Mouse (Mus musculus) midbrain, embryonic 12.5 days (tissue): ENCODE measurements at regions not wholly inside any gene's neighbourhood (a gene's known extent, or its start where the extent isn't known, plus 50 kb on each side); places are given as distances from the start of the nearest gene placed in this dataset.

Experiments
- ATAC-seq: fragments of 200-750 bp; cut with Nextera tagmentation; 2 replicates; pipeline ENCODE4 v1.8.0; 2017; ENCODE audit warnings: low read depth, moderate TSS enrichment, moderate library complexity; ENCODE audit not compliant: low FRiP score
- H3K27ac ChIP-seq: fragments of 300-500 bp; sonication (generic); replicated peaks from 2 replicates; pipeline ENCODE4 v1.5.1; 2016; ENCODE audit warnings: mild to moderate bottlenecking
- H3K27me3 ChIP-seq: fragments of 300-500 bp; sonication (generic); 2 replicates; pipeline ENCODE4 v1.6.1; 2016; ENCODE audit warnings: mild to moderate bottlenecking
- H3K36me3 ChIP-seq: fragments of 300-500 bp; sonication (generic); 2 replicates; pipeline ENCODE4 v1.6.1; 2016
- H3K4me1 ChIP-seq: fragments of 300-500 bp; sonication (generic); 2 replicates; pipeline ENCODE4 v1.6.1; 2016
- H3K4me2 ChIP-seq: fragments of 300-500 bp; sonication (generic); replicated peaks from 2 replicates; pipeline ENCODE4 v1.6.1; 2016; ENCODE audit warnings: mild to moderate bottlenecking, moderate library complexity
- H3K4me3 ChIP-seq: fragments of 300-500 bp; sonication (generic); 2 replicates; pipeline ENCODE4 v1.5.1; 2016; ENCODE audit warnings: mild to moderate bottlenecking
- H3K9ac ChIP-seq: fragments of 300-500 bp; sonication (generic); replicated peaks from 2 replicates; pipeline ENCODE4 v1.6.1; 2016; ENCODE audit warnings: mild to moderate bottlenecking, moderate library complexity
- H3K9me3 ChIP-seq: fragments of 300-500 bp; sonication (generic); 2 replicates; pipeline ENCODE4 v1.6.1; 2016; ENCODE audit warnings: mild to moderate bottlenecking
- WGBS: fragments of 180-500 bp; shearing (Covaris S2); methylation state at CpG from one replicate; pipeline ENCODE4 v1.1.7; 2016; 5-methylcytosine and 5-hydroxymethylcytosine counted together

DNA sequence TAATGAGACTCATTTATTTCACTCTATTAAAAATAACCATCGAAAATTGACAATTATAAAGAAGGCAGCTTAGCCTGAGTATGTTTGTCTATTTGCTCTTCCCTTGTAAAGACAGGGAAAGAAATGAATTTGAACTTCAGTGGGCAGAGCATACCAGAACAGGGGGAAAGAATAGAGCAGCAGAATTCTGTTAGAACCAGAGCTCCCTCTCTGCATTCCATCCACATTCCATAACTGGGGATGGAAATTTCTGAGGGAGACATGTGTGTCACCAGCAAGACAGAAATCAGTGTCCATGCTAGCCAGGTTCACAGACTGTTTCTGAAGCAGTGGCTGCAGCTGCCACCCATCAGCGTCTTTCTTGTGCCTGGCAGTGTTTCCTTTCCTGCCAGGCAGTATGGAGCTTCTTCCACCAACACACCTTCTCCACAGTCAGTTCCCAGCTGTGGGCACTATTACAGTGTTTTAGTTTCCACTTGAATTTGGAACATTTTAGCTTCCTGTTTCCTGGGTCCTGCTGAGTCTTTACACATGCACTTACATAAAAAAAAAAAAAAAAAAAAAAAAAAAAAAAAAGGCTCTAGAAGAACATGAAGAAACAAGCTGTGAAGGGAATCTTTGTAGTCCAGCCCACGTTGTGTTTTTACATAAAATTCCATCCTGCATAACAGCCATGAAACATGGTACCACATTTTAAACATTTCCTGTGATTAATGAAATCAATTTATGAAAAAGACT lies 365.7 kb downstream of the Jrkl start:
- H3K4me1 ChIP-seq: no peaks in the 10 kb centered on the region
- H3K9me3 ChIP-seq: no peaks in the 10 kb centered on the region
- 77% methylated on average over 3 of the region's 3 CpGs for WGBS
- H3K4me3 ChIP-seq: no peak overlapping the region
- no peak overlapping the region for H3K9ac ChIP-seq
- no peaks in the 10 kb centered on the region for H3K36me3 ChIP-seq
- no peak overlapping the region for H3K4me2 ChIP-seq
- no peak for ATAC-seq
- no peaks in the 10 kb centered on the region for H3K27me3 ChIP-seq
- no peak overlapping the region for H3K27ac ChIP-seq

DNA sequence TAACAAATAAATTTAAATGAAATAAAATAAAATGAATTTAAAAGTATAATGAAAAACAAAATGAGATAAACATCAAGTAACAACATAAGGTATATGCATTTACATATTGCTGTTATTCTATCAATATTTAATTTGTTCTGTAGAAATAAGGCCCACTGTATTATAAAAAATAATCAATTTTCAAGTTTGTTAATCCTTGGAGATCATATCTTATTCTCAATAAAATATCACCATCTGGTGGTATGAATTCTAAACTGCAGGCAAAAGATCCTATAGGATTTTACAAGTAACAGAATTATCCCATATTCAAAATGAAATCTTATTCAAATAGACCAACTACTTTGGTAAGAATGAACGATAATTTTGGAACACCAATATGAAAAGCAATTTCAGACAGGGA lies 369.1 kb downstream of the Jrkl start:
- Histone ChIP-seq H3K9me3 (no peaks in the 10 kb centered on the region), H3K4me1 (no peaks in the 10 kb centered on the region), H3K36me3 (no peaks in the 10 kb centered on the region), H3K9ac (no peak overlapping the region), H3K4me2 (no peak overlapping the region), H3K27me3 (no peaks in the 10 kb centered on the region), H3K4me3 (no peak overlapping the region), H3K27ac (no peak overlapping the region)
- ATAC-seq: no peak
- WGBS: 43% methylated on average over 1 of the region's 1 CpGs

DNA sequence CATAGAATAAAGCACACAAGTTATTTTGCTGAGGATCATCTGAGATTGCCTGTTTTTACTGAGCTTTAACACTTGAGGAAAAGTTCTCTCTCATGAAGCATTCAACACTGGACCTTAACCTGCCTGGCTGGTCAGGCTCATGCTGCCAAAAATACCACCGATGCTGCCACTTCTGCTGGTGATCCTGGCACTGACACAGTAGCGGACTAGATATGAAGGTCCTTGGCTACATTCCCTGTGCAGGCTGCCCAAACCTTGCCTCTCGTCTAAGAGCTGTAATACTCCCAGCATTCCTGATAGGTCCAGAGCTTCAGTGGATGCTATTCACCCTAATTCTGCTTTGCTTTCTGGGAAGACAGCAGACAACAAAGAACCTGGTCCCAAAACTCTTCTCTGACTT lies 374.7 kb downstream of the Jrkl start:
- no peaks in the 10 kb centered on the region for H3K36me3 ChIP-seq
- no peak overlapping the region for H3K4me3 ChIP-seq
- no peaks in the 10 kb centered on the region for H3K27me3 ChIP-seq
- no peaks in the 10 kb centered on the region for H3K9me3 ChIP-seq
- no peak overlapping the region for H3K27ac ChIP-seq
- no peak for ATAC-seq
- WGBS: 93% methylated on average over 3 of the region's 3 CpGs
- no peak overlapping the region for H3K9ac ChIP-seq
- H3K4me1 ChIP-seq: no peaks in the 10 kb centered on the region
- no peak overlapping the region for H3K4me2 ChIP-seq
